Mouse (Mus musculus) E14TG2a.4 (cell line): Measurements from ENCODE around the gene Wipf2.
A peak's percentile ranks its signal among the peaks of the same experiment; 100 is the strongest.

Experiments
- H3K27me3 ChIP-seq: 2 replicates; pipeline ENCODE4 v1.6.1; 2014; ENCODE audit warnings: low read length, control low read depth; ENCODE audit not compliant: insufficient read depth
- H3K36me3 ChIP-seq: 2 replicates; pipeline ENCODE4 v1.6.1; 2014; ENCODE audit warnings: low read length, control low read depth; ENCODE audit not compliant: insufficient read depth
- H3K4me1 ChIP-seq: replicated peaks from 2 replicates; pipeline ENCODE4 v1.6.1; 2014; ENCODE audit warnings: low read depth, low read length, control low read depth
- H3K4me3 ChIP-seq: replicated peaks from 2 replicates; pipeline ENCODE4 v1.5.1; 2014; ENCODE audit warnings: mild to moderate bottlenecking, low read length
- H3K9me3 ChIP-seq: 2 replicates; pipeline ENCODE4 v1.6.1; 2014; ENCODE audit warnings: low read length, control low read depth
- CTCF ChIP-seq: conservative IDR thresholded peaks from 2 replicates; pipeline ENCODE4 v1.5.1; 2014; ENCODE audit warnings: low read length
- NANOG ChIP-seq: IDR thresholded peaks from 2 replicates; pipeline ENCODE4 v1.6.1; 2014; ENCODE audit warnings: borderline replicate concordance, low read length, mixed read lengths
- POU5F1 ChIP-seq: IDR thresholded peaks from 2 replicates; pipeline ENCODE4 v1.6.1; 2014; ENCODE audit warnings: low read length, borderline replicate concordance

The Wipf2 gene

GRCm38 (mm10) chr11:98952736-98953135 lies 89.3 kb downstream of the Wipf2 start:
- Histone ChIP-seq H3K9me3 (no peaks in the 10 kb centered on the region), H3K4me3 (peak overlapping the region; percentile 49), H3K4me1 (peaks cover 94% of the 10 kb centered on the region), H3K36me3 (peaks cover 55% of the 10 kb centered on the region), H3K27me3 (no peaks in the 10 kb centered on the region)
- TF ChIP-seq POU5F1 (no peak), NANOG (no peak), CTCF (no peak)

- Histone ChIP-seq H3K27me3 (no peaks in the 10 kb centered on the region), H3K9me3 (no peaks in the 10 kb centered on the region), H3K36me3 (peaks cover 54% of the 10 kb centered on the region), H3K4me1 (peaks cover 95% of the 10 kb centered on the region), H3K4me3 (0 out of 2 replicates have a peak overlapping the region, but pooled peaks have one; percentile 49)
- TF ChIP-seq POU5F1, result no peak
These were observed 89.9 kb downstream of the Wipf2 start for GRCm38 (mm10) chr11:98953361-98953760.

- Histone ChIP-seq H3K9me3 (no peaks in the 10 kb centered on the region), H3K4me1 (peaks cover 95% of the 10 kb centered on the region), H3K4me3 (peak overlapping the region; percentile 50), H3K27me3 (no peaks in the 10 kb centered on the region), H3K36me3 (peaks cover 53% of the 10 kb centered on the region)
- TF ChIP-seq POU5F1 (no peak), NANOG (no peak)
These were observed 90.4 kb downstream of the Wipf2 start for GRCm38 (mm10) chr11:98953835-98954320.

- Histone ChIP-seq H3K4me1 (peaks cover 95% of the 10 kb centered on the region), H3K4me3 (peak overlapping the region; percentile 68), H3K27me3 (no peaks in the 10 kb centered on the region), H3K9me3 (no peaks in the 10 kb centered on the region), H3K36me3 (peaks cover 48% of the 10 kb centered on the region)
- TF ChIP-seq CTCF, result peak; percentile 51
- no peak for TF ChIP-seq POU5F1
These were observed 90.9 kb downstream of the Wipf2 start for GRCm38 (mm10) chr11:98954373-98954772.
